Mouse (Mus musculus) embryonic facial prominence, embryonic 12.5 days (tissue): ENCODE measurements around the gene Slc15a3. TPM values are rescaled to one million over a fixed set of nuclear protein-coding genes. Genes with fewer than 3 reads are reported as not detected.

Source experiments
- ATAC-seq: fragments of 200-750 bp; cut with Nextera tagmentation; 2 replicates; pipeline ENCODE4 v1.8.0; 2017; ENCODE audit not compliant: insufficient number of reproducible peaks, insufficient read depth, low FRiP score, low TSS enrichment
- H3K27ac ChIP-seq: fragments of 300-500 bp; sonication (generic); 2 replicates; pipeline ENCODE4 v1.5.1; 2016; ENCODE audit warnings: mild to moderate bottlenecking
- H3K27me3 ChIP-seq: fragments of 300-500 bp; sonication (generic); 2 replicates; pipeline ENCODE4 v1.6.1; 2016; ENCODE audit warnings: mild to moderate bottlenecking, moderate library complexity
- H3K36me3 ChIP-seq: fragments of 300-500 bp; sonication (generic); 2 replicates; pipeline ENCODE4 v1.6.1; 2016; ENCODE audit warnings: mild to moderate bottlenecking
- H3K4me1 ChIP-seq: fragments of 300-500 bp; sonication (generic); 2 replicates; pipeline ENCODE4 v1.6.1; 2016
- H3K4me2 ChIP-seq: fragments of 300-500 bp; sonication (generic); replicated peaks from 2 replicates; pipeline ENCODE4 v1.6.1; 2016; ENCODE audit warnings: mild to moderate bottlenecking, moderate library complexity
- H3K4me3 ChIP-seq: fragments of 300-500 bp; sonication (generic); 2 replicates; pipeline ENCODE4 v1.5.1; 2016; ENCODE audit warnings: mild to moderate bottlenecking
- H3K9ac ChIP-seq: fragments of 300-500 bp; sonication (generic); 2 replicates; pipeline ENCODE4 v1.6.1; 2016; ENCODE audit warnings: mild to moderate bottlenecking, moderate library complexity
- H3K9me3 ChIP-seq: fragments of 300-500 bp; sonication (generic); 2 replicates; pipeline ENCODE4 v1.6.1; 2016; ENCODE audit warnings: mild to moderate bottlenecking, moderate library complexity
- WGBS: fragments of 180-500 bp; shearing (Covaris S2); methylation state at CpG from one replicate; pipeline ENCODE4 v1.1.7; 2016; 5-methylcytosine and 5-hydroxymethylcytosine counted together
- polyA plus RNA-seq: library from polyadenylated mRNA; unstranded; fragments of >200 nt; fragmentation: Nextera tagmentation; extraction: Ambion mirVana; gene quantifications from 2 replicates; pipeline ENCODE4 v1.2.1, GENCODE M21; 2016

Gene Slc15a3
- polyA plus RNA-seq, 1 experiment from 2014 or later = 0.27 TPM

DNA sequence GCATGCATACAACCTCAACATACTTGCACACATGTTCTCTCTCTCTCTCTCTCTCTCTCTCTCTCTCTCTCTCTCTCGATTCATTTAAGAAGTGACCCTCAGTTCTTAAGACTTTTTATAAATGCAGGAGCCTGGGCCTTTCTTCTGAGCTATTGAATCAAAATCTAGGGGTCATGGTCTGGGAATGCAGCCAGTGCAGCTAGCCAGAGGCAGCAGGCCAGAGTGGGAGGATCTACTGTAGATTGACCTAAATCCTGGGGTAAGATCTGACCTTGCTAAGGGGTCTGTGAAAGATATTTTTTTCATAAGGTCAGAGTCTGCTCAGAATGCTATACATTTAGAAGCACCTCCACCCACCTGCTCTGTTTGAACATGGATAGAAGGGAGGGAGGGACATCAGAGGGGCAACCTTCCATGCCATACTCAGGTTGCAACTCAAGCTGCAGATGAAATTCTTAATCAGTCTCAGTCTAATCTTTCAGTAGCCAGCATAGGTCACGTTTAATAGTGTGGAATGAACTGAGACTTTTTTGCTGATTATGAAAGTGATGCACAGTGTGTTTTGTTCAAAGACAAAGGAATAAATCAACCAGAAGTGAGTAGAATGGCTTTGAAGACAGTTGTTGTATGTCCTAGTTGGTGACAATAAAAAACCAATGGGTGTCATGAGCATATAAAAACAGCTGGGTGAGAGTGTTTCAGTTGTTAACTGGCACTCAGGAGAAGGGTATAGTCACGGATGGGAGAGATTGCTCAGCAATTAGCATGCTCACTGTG, 8.0 kb downstream of the Slc15a3 start:
- Histone ChIP-seq H3K4me1 (no peaks in the 10 kb centered on the region), H3K36me3 (no peaks in the 10 kb centered on the region), H3K27me3 (no peaks in the 10 kb centered on the region), H3K9me3 (no peaks in the 10 kb centered on the region), H3K27ac (no peak overlapping the region), H3K4me3 (no peak overlapping the region), H3K9ac (no peak overlapping the region), H3K4me2 (no peak overlapping the region)
- no peak for ATAC-seq
- 62% methylated on average over 3 of the region's 3 CpGs for WGBS

DNA sequence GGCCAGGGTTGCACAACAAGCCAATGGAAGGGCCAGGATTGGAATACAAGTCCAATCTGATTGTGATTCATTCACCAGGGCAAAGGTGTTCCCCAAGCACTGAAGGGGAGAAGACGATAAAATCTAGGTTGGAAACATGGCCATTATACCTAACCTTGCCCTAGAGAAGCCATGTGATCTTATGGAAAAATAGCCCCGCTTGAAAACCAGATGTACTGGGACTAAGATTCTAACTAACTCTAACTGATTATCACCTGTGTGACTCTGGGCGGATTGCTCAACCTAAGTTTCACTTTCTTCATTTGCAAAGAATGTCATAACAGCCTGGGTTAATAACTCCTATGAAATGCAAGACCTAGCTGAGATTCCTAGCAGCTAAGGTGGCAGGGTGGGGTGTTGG, 15.9 kb downstream of the Slc15a3 start:
- Histone ChIP-seq H3K4me3 (no peak overlapping the region), H3K27me3 (no peaks in the 10 kb centered on the region), H3K27ac (no peak overlapping the region), H3K9me3 (no peaks in the 10 kb centered on the region), H3K4me2 (no peak overlapping the region), H3K9ac (no peak overlapping the region), H3K4me1 (no peaks in the 10 kb centered on the region), H3K36me3 (peaks cover 47% of the 10 kb centered on the region)
- no peak for ATAC-seq
- WGBS = 84% methylated on average over 3 of the region's 3 CpGs

DNA sequence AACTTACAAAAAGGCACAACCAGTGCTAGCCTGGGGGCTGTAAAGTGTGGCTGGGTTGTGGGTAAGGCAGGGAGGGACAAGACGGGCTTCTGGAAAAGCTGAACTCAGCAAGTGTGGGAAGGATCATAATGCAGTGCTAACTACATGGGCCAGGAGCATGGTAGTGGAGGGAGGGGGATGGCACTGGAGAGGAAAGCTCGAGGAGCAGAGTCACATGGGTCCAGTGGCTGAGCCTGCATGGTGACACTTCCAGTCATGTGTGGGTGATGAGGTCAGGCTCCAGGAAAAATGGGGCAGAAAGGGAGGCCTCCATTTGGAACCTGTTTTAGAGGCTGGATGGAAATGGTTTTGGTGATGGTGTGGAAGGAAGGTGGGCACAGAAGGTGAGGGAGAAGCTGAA, 17.0 kb downstream of the Slc15a3 start:
- H3K27ac ChIP-seq = no peak overlapping the region
- no peaks in the 10 kb centered on the region for H3K9me3 ChIP-seq
- no peak overlapping the region for H3K9ac ChIP-seq
- no peak overlapping the region for H3K4me3 ChIP-seq
- H3K4me2 ChIP-seq = no peak overlapping the region
- H3K36me3 ChIP-seq = peaks cover 57% of the 10 kb centered on the region
- no peaks in the 10 kb centered on the region for H3K27me3 ChIP-seq
- H3K4me1 ChIP-seq = no peaks in the 10 kb centered on the region
- 69% methylated on average over 2 of the region's 2 CpGs for WGBS
- ATAC-seq = no peak

DNA sequence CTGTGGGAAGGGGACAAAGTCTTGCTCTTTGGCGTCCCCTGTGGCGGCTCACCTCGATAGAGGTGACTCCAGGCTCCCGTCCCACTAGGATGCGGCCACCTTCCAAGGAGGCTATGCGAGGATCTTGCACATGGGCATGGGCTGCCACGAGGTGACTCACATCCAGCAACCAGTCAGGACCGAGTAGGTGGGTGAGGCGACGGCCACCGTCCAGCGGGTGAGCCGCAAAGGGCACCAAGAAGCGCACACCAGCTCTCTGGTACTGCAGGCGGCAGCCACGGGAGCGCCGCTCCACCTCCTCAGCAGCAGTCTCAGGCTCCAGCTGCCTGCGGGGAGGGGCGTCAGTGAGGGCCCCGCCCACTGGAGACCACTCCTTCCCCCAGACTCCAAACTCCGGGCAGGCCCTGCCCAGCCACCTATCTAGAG, 20.6 kb downstream of the Slc15a3 start:
- Histone ChIP-seq H3K9ac (no peak overlapping the region), H3K27ac (no peak overlapping the region), H3K4me3 (no peak overlapping the region), H3K4me2 (no peak overlapping the region), H3K4me1 (no peaks in the 10 kb centered on the region), H3K27me3 (no peaks in the 10 kb centered on the region), H3K36me3 (peaks cover 93% of the 10 kb centered on the region), H3K9me3 (no peaks in the 10 kb centered on the region)
- WGBS = 45% methylated on average over 22 of the region's 22 CpGs
- no peak for ATAC-seq

DNA sequence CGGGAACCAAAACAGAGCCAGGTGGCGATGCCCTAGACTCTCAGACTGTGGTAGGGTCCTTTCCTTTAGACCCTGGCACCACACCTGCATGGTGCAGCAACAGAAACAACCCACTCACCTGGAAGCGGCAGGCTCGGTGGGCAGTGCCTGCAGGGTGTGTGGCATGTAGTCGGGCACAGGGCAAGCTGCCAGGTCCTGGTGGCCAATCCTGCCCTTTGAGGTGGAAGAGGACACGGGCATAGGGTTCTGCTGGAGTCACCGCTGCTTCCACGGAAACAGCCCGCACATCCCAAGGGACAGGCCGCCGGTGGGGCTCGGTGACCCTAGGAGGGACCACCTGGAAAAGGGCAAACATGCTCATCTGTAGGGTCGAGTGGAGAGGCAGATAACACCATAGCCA, 26.8 kb downstream of the Slc15a3 start:
- H3K27me3 ChIP-seq = no peaks in the 10 kb centered on the region

DNA sequence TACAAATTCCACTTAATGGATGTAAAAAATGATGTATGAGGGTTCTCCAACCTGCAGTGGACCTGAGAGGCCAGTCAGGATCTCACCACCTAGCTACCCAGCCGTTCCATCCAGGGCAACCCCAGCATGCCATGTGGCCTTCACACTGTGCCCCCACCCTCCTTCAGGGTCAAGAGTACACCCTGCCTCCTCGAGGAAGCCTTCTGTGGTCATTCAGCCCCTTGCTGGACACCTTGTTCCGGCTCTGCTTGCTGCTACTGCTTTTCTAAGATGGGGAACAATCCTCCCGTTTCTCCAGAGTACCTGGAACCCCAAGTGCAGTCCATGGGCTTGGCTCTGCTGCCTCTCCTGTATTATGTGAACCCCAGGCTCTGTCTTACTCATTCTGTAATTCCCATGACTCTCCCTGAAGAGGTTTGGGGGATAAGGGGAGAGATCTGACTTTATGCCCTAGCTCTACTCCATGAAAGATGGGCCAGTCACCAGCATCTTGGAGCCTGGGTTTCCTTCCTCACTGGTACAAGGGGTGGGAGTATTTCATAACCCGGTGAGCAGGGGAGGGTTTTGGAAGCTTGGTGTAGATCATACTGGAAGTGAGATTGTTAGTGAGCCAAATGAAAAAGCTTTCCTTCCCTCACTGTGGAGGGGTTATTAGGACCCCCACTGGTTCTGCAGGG, 28.6 kb downstream of the Slc15a3 start:
- peak overlapping the region; percentile 80 for H3K4me3 ChIP-seq
- peak overlapping the region; percentile 86 for H3K9ac ChIP-seq
- no peaks in the 10 kb centered on the region for H3K27me3 ChIP-seq
- 22% methylated on average over 5 of the region's 5 CpGs for WGBS
- H3K36me3 ChIP-seq = peaks cover 63% of the 10 kb centered on the region
- no peak for ATAC-seq
- no peak overlapping the region for H3K27ac ChIP-seq
- peaks cover 22% of the 10 kb centered on the region for H3K4me1 ChIP-seq
- no peaks in the 10 kb centered on the region for H3K9me3 ChIP-seq
- peak overlapping the region; percentile 79 for H3K4me2 ChIP-seq

More for the DNA sequence above, 26.8 kb downstream of the Slc15a3 start:
- H3K27ac ChIP-seq = no peak overlapping the region
- ATAC-seq = no peak
- H3K4me3 ChIP-seq = no peak overlapping the region
- peaks cover 22% of the 10 kb centered on the region for H3K4me1 ChIP-seq
- 92% methylated on average over 13 of the region's 13 CpGs for WGBS
- H3K9ac ChIP-seq = no peak overlapping the region
- no peaks in the 10 kb centered on the region for H3K9me3 ChIP-seq
- H3K36me3 ChIP-seq = peaks cover 63% of the 10 kb centered on the region
- no peak overlapping the region for H3K4me2 ChIP-seq

DNA sequence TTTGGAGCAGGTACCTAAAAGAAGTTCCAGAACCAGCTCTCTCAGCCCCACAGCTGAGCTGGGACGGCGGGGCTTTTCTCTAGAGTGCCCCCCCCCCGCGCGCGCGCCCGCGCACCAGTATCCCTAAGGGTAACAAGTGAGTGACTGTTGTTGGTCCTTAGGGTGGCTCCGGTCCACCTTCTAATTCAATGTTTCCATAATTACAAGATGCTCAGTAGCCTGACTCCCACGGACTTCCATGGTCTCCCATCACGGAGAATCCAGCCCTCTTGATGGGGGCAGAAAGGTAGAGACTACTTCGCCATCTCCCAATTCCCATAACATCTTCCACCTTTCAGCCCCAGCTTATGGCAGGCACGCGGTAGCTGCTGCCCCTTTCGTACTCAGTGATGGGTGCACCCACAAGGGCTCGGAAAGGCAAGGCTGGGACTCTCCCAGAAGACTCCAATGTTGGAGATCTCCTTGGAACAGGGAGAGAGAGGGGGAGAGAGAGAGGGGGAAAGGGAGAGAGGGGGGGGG, 29.2 kb downstream of the Slc15a3 start:
- peak overlapping the region; percentile 86 for H3K9ac ChIP-seq
- peak overlapping the region; percentile 87; the same call in 1 of the 2 replicates for H3K27ac ChIP-seq
- peaks cover 63% of the 10 kb centered on the region for H3K36me3 ChIP-seq
- H3K4me2 ChIP-seq = peak overlapping the region; percentile 79
- no peaks in the 10 kb centered on the region for H3K27me3 ChIP-seq
- ATAC-seq = no peak
- H3K9me3 ChIP-seq = no peaks in the 10 kb centered on the region
- peak overlapping the region; percentile 80 for H3K4me3 ChIP-seq
- peaks cover 22% of the 10 kb centered on the region for H3K4me1 ChIP-seq
- WGBS = under 1% methylated on average over 17 of the region's 17 CpGs

DNA sequence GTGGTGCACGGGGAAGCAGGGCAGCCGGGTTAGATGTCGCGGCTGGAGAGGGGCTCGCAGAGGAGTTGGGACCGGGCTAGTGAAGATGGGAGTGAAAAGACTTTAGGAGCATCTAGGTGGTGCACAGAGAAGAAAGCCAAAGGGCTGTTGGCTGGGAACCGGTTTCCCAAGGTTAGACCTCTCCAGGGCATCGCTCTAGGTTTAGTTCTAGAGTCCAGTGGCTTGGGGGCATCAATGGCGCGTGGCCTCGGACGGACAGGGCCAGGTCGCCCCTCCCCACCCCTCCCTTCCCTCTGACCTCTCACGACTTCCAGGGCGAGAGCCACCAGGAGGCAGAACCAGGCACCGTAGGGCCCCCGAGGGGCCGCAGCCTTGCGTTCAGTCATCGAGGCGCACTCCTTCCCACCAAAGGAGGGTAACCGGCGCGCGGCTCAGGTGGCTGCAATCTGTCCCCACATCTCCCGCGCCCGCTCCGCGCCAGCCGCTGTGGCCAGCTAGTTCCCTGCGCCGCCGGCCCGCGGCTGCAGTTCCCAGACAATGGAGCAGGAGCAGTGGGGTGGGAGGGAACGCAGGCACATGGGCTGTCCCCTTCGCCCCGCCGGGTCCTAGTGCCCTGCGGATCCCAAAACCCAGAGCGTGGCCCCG, 29.8 kb downstream of the Slc15a3 start:
- under 1% methylated on average over 43 of the region's 43 CpGs for WGBS
- ATAC-seq = peak; percentile 88
- peaks cover 63% of the 10 kb centered on the region for H3K36me3 ChIP-seq
- peak overlapping the region; percentile 80 for H3K4me3 ChIP-seq
- peak overlapping the region; percentile 87 for H3K27ac ChIP-seq
- H3K4me1 ChIP-seq = peaks cover 22% of the 10 kb centered on the region
- H3K9ac ChIP-seq = peak overlapping the region; percentile 86
- no peaks in the 10 kb centered on the region for H3K27me3 ChIP-seq
- no peaks in the 10 kb centered on the region for H3K9me3 ChIP-seq
- peak overlapping the region; percentile 79 for H3K4me2 ChIP-seq

DNA sequence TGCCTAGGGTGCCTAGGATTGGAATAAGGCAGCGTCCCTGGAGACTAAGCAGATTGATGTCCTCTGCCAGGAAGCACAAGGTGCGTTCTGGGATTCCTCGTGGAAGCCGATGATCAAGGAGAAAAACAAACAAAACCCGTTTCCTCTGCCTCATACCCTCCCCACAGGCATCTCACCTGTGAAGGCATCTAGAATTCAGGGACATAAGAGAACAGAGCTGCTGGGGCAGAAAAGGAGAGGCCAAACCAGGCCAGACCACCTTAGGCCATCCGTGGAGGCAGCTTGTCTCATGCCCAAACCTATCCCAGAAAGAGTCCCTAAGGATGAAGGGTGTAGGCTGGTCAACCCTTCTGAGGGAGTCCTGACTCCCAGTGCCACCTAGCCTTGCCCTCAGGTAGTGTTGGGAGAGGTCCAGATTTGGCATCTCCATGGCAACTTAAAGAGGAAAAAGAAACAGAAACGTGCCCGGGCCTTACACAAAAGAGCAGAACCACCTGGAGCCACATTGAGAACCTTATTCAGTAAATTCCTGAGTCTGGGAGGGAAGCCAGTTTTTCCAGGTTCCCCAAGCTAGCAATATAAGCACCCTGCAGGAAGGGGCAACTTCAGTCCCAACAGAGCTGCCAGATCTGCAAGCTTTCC, 30.5 kb downstream of the Slc15a3 start, which contains the start of gene Tmem132a:
TSS of gene Tmem132a (minus strand) at position 55 of the 642 bp plus-strand sequence.
- Histone ChIP-seq H3K4me2 (peak within 1 kb of the TSS; percentile 79), H3K9ac (peak within 1 kb of the TSS; percentile 86), H3K4me3 (peak within 1 kb of the TSS; percentile 80), H3K4me1 (peaks cover 22% of the 10 kb centered on the region), H3K27ac (peak within 1 kb of the TSS; percentile 87), H3K9me3 (no peaks in the 10 kb centered on the region), H3K36me3 (peaks cover 57% of the 10 kb centered on the region), H3K27me3 (no peaks in the 10 kb centered on the region)
- no peak for ATAC-seq
- 1% methylated on average over 8 of the region's 8 CpGs for WGBS

DNA sequence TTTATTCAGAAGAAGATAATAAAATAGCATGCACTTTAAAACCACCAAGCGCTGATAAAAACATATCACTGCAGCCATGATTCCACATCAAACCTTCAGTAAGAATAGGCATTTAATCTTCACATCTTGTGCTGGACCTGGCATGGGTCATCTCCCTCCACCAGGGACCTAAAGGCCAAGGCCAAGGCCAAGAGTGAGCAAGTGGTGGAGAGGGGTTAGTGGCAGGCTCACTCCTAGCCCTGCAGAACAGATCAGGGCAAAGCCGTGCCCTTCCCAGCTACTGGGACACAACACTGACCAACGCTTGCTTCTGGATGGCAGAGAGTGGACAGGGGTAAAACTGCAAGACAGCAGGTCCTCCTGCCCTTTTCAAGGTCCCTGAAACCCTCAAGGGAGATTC, 31.1 kb downstream of the Slc15a3 start:
- Histone ChIP-seq H3K4me1 (peaks cover 22% of the 10 kb centered on the region), H3K9ac (no peak overlapping the region), H3K4me3 (no peak overlapping the region), H3K9me3 (no peaks in the 10 kb centered on the region), H3K27ac (no peak overlapping the region), H3K36me3 (peaks cover 50% of the 10 kb centered on the region), H3K27me3 (no peaks in the 10 kb centered on the region), H3K4me2 (no peak overlapping the region)
- ATAC-seq = no peak
- WGBS = 84% methylated on average over 3 of the region's 3 CpGs

DNA sequence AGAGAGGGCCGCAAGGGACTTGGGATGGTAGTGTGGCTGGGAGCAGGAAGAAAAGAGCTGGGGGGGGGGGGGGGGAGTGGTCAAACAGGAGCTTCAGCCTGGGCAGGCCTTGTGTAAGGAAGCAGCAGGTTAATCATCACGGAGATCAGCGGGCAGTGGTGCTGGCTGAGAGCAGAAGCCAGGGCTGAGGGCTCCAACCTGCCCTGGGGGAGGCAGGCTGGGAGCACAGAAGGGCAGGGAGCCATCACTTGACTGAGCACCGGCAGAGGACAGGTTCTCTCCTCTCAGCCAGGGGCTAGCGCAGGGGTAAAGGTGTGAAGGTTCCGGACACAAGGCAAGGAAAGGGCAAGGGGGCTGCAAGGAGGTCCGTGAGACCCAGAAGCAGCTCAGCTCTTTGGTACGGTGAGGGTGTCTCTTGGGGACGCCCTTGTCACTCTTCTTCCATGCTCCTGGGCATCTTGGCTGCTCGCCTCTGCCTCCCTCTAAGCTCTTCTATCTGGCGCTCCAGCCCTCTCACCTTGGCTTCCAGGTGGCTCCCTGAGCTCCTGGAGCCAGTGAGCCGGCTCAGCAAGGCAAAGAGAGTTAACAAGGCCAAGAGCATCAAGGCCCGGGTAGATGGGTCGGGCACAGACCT, 31.9 kb downstream of the Slc15a3 start:
- H3K4me2 ChIP-seq = no peak overlapping the region
- ATAC-seq = no peak
- no peak overlapping the region for H3K4me3 ChIP-seq
- H3K9ac ChIP-seq = no peak overlapping the region
- WGBS = 74% methylated on average over 14 of the region's 14 CpGs
- no peak overlapping the region for H3K27ac ChIP-seq
- no peaks in the 10 kb centered on the region for H3K27me3 ChIP-seq
- H3K4me1 ChIP-seq = peaks cover 22% of the 10 kb centered on the region
- H3K9me3 ChIP-seq = no peaks in the 10 kb centered on the region
- peaks cover 43% of the 10 kb centered on the region for H3K36me3 ChIP-seq
